Mouse (Mus musculus): Measurements from ENCODE around the gene Stra6l. TPM values are rescaled to one million over a fixed set of nuclear protein-coding genes. Genes with fewer than 3 reads are reported as not detected.

Gene Stra6l
- polyA plus RNA-seq, 1 experiment from 2014 or later = 0.47 TPM

- no peaks in the 10 kb centered on the region for H3K27me3 ChIP-seq (replicated peaks; ENCODE audit: control insufficient read depth, insufficient read depth, low read length)
- DNase-seq (ENCODE audit: low spot score) (no peak), ATAC-seq (ENCODE audit: low read depth) (no peak)
- H3K36me3 ChIP-seq (ENCODE audit: control insufficient read depth, insufficient read depth, low read length) = no peaks in the 10 kb centered on the region
- 78% methylated on average over 7 of the region's 7 CpGs for WGBS
- no peaks in the 10 kb centered on the region for H3K4me1 ChIP-seq (ENCODE audit: control insufficient read depth, insufficient read depth, low read length)
- no peak overlapping the region for H3K4me2 ChIP-seq (ENCODE audit: low read depth, low read length)
- H3K27ac ChIP-seq (replicated peaks; ENCODE audit: low read depth, low read length) = no peak overlapping the region
- no peak overlapping the region for H3K4me3 ChIP-seq (ENCODE audit: low read depth, low read length)
- no peak overlapping the region for H3K9ac ChIP-seq (ENCODE audit: low read depth, low read length)
- H3K9me3 ChIP-seq (ENCODE audit: control insufficient read depth, low read length) = 0 out of 2 replicates have a peak, but pooled peaks cover 3% of the 10 kb centered on the region
Observed at GRCm38 (mm10) chr4:45917091-45917490, 68.6 kb downstream of the Stra6l start.

- Histone ChIP-seq H3K4me2 (ENCODE audit: low read depth, low read length) (no peak overlapping the region), H3K4me3 (ENCODE audit: low read depth, low read length) (no peak overlapping the region), H3K4me1 (ENCODE audit: control insufficient read depth, insufficient read depth, low read length) (no peaks in the 10 kb centered on the region), H3K27ac (replicated peaks; ENCODE audit: low read depth, low read length) (no peak overlapping the region), H3K27me3 (replicated peaks; ENCODE audit: control insufficient read depth, insufficient read depth, low read length) (no peaks in the 10 kb centered on the region), H3K36me3 (ENCODE audit: control insufficient read depth, insufficient read depth, low read length) (no peaks in the 10 kb centered on the region), H3K9me3 (ENCODE audit: control insufficient read depth, low read length) (no peaks in the 10 kb centered on the region), H3K9ac (ENCODE audit: low read depth, low read length) (no peak overlapping the region; the same call in 1 of the 2 replicates)
- DNase-seq (ENCODE audit: low spot score) (no peak), ATAC-seq (ENCODE audit: low read depth) (no peak)
- 81% methylated on average over 10 of the region's 10 CpGs for WGBS
Observed at GRCm38 (mm10) chr4:45921663-45922435, 73.4 kb downstream of the Stra6l start.

GRCm38 (mm10) chr4:45924011-45924410 lies 75.5 kb downstream of the Stra6l start:
- DNase-seq (ENCODE audit: low spot score) = no peak
- Histone ChIP-seq H3K27ac (replicated peaks; ENCODE audit: low read depth, low read length) (no peak overlapping the region), H3K36me3 (ENCODE audit: control insufficient read depth, insufficient read depth, low read length) (no peaks in the 10 kb centered on the region), H3K9ac (ENCODE audit: low read depth, low read length) (no peak overlapping the region), H3K4me2 (ENCODE audit: low read depth, low read length) (no peak overlapping the region), H3K4me1 (ENCODE audit: control insufficient read depth, insufficient read depth, low read length) (no peaks in the 10 kb centered on the region), H3K4me3 (ENCODE audit: low read depth, low read length) (no peak overlapping the region), H3K9me3 (ENCODE audit: control insufficient read depth, low read length) (no peaks in the 10 kb centered on the region), H3K27me3 (replicated peaks; ENCODE audit: control insufficient read depth, insufficient read depth, low read length) (no peaks in the 10 kb centered on the region)
- no peak for ATAC-seq (ENCODE audit: low read depth)
- 87% methylated on average over 4 of the region's 4 CpGs for WGBS

GRCm38 (mm10) chr4:45928561-45928960 lies 80.1 kb downstream of the Stra6l start:
- no peak overlapping the region for H3K9ac ChIP-seq (ENCODE audit: low read depth, low read length)
- H3K4me3 ChIP-seq (ENCODE audit: low read depth, low read length) = no peak overlapping the region
- no peak overlapping the region for H3K4me2 ChIP-seq (ENCODE audit: low read depth, low read length)
- H3K4me1 ChIP-seq (ENCODE audit: control insufficient read depth, insufficient read depth, low read length) = no peaks in the 10 kb centered on the region
- no peaks in the 10 kb centered on the region for H3K27me3 ChIP-seq (replicated peaks; ENCODE audit: control insufficient read depth, insufficient read depth, low read length)
- 68% methylated on average over 4 of the region's 4 CpGs for WGBS
- no peaks in the 10 kb centered on the region for H3K9me3 ChIP-seq (ENCODE audit: control insufficient read depth, low read length)
- no peaks in the 10 kb centered on the region for H3K36me3 ChIP-seq (ENCODE audit: control insufficient read depth, insufficient read depth, low read length)
- ATAC-seq (ENCODE audit: low read depth) (no peak), DNase-seq (ENCODE audit: low spot score) (no peak)
- no peak overlapping the region for H3K27ac ChIP-seq (replicated peaks; ENCODE audit: low read depth, low read length)

Other genes starting within 250 kb of the Stra6l start
- gene Aldh1b1, start 49.6 kb upstream of the Stra6l start, polyA plus RNA-seq (2014; fragmentation: Nextera tagmentation; extraction: Ambion mirVana) = 1.5 and 2.1 TPM in 2 replicates
- 0.71 and 0.92 TPM in 2 replicates for gene Igfbpl1, start 21.7 kb upstream of the Stra6l start, polyA plus RNA-seq (2014; fragmentation: Nextera tagmentation; extraction: Ambion mirVana)
- 0.29 and 0.79 TPM in 2 replicates for gene Ccdc180, start 41.6 kb downstream of the Stra6l start, polyA plus RNA-seq (2014; fragmentation: Nextera tagmentation; extraction: Ambion mirVana)
- gene Tdrd7, start 116.7 kb downstream of the Stra6l start, polyA plus RNA-seq (2014; fragmentation: Nextera tagmentation; extraction: Ambion mirVana) = 15.2 and 16.1 TPM in 2 replicates
- gene Tmod1, start 190.3 kb downstream of the Stra6l start, polyA plus RNA-seq (2014; fragmentation: Nextera tagmentation; extraction: Ambion mirVana) = 26.3 and 38.8 TPM in 2 replicates